Mouse (Mus musculus): ENCODE results near the gene Robo4. TPM values are rescaled to one million over a fixed set of nuclear protein-coding genes. Genes with fewer than 3 reads are reported as not detected.

Robo4 gene
- polyA plus RNA-seq, 1 experiment from 2014 or later: 17.5 TPM

- no peak for TF ChIP-seq CTCF (IDR thresholded peaks at IDR 0.05; ENCODE audit: low read depth)
Observed at GRCm38 (mm10) chr9:37461571-37461970, 59.9 kb downstream of the Robo4 start.

GRCm38 (mm10) chr9:37462764-37463163, 61.1 kb downstream of the Robo4 start:
- H3K9ac ChIP-seq (ENCODE audit: low read depth, low read length): no peak overlapping the region
- peaks cover 41% of the 10 kb centered on the region for H3K27me3 ChIP-seq (ENCODE audit: insufficient read depth, low read length)
- 13% methylated on average over 7 of the region's 7 CpGs for WGBS
- no peaks in the 10 kb centered on the region for H3K9me3 ChIP-seq (replicated peaks; ENCODE audit: low read length)
- H3K4me3 ChIP-seq (replicated peaks; ENCODE audit: low read depth, low read length): no peak overlapping the region
- peak; percentile 88 for DNase-seq (ENCODE audit: low spot score)
- no peak for ATAC-seq (replicated peaks; ENCODE audit: low FRiP score, low read depth)
- no peaks in the 10 kb centered on the region for H3K36me3 ChIP-seq (ENCODE audit: insufficient read depth, low read length)
- no peak overlapping the region for H3K27ac ChIP-seq
- H3K4me1 ChIP-seq (replicated peaks; ENCODE audit: insufficient read depth, low read length): no peaks in the 10 kb centered on the region; the same call in 1 of the 2 replicates
- TF ChIP-seq CTCF (IDR thresholded peaks at IDR 0.05; ENCODE audit: low read depth): peak; percentile 70
- no peak overlapping the region for H3K4me2 ChIP-seq (ENCODE audit: low read length)

More at GRCm38 (mm10) chr9:37461571-37461970, 59.9 kb downstream of the Robo4 start:
- Histone ChIP-seq H3K4me2 (ENCODE audit: low read length) (no peak overlapping the region), H3K9me3 (replicated peaks; ENCODE audit: low read length) (no peaks in the 10 kb centered on the region), H3K9ac (ENCODE audit: low read depth, low read length) (no peak overlapping the region), H3K4me3 (replicated peaks; ENCODE audit: low read depth, low read length) (no peak overlapping the region), H3K4me1 (replicated peaks; ENCODE audit: insufficient read depth, low read length) (no peaks in the 10 kb centered on the region; the same call in none of the 2 replicates), H3K27me3 (ENCODE audit: insufficient read depth, low read length) (peaks cover 53% of the 10 kb centered on the region), H3K36me3 (ENCODE audit: insufficient read depth, low read length) (no peaks in the 10 kb centered on the region), H3K27ac (no peak overlapping the region)
- 4% methylated on average over 3 of the region's 3 CpGs for WGBS
- DNase-seq (ENCODE audit: low spot score) (no peak), ATAC-seq (replicated peaks; ENCODE audit: low FRiP score, low read depth) (no peak)

Other genes with a start within 250 kb of the Robo4 start
- 15.5 and 15.7 TPM in 2 replicates for gene Tmem218, start 193.7 kb upstream of the Robo4 start, polyA plus RNA-seq (2015; fragmentation: Nextera tagmentation; extraction: Ambion mirVana)
- 1.3 and 1.5 TPM in 2 replicates for gene Slc37a2, start 146.2 kb upstream of the Robo4 start, polyA plus RNA-seq (2015; fragmentation: Nextera tagmentation; extraction: Ambion mirVana)
- 4.8 TPM in 2 replicates for gene Ccdc15, start 53.5 kb upstream of the Robo4 start, polyA plus RNA-seq (2015; fragmentation: Nextera tagmentation; extraction: Ambion mirVana)
- gene Hepacam, start 34.5 kb upstream of the Robo4 start, polyA plus RNA-seq (2015; fragmentation: Nextera tagmentation; extraction: Ambion mirVana): 0.09 and 0.16 TPM in 2 replicates
- gene Robo3, start 31.3 kb downstream of the Robo4 start, polyA plus RNA-seq (2015; fragmentation: Nextera tagmentation; extraction: Ambion mirVana): 0.25 and 0.51 TPM in 2 replicates
- gene Msantd2, start 87.4 kb downstream of the Robo4 start, polyA plus RNA-seq (2015; fragmentation: Nextera tagmentation; extraction: Ambion mirVana): 15.1 and 16.9 TPM in 2 replicates
- gene Esam, start 126.2 kb downstream of the Robo4 start, polyA plus RNA-seq (2015; fragmentation: Nextera tagmentation; extraction: Ambion mirVana): 68.5 and 70.7 TPM in 2 replicates
- gene Vsig2, start 137.4 kb downstream of the Robo4 start, polyA plus RNA-seq (2015; fragmentation: Nextera tagmentation; extraction: Ambion mirVana): 4.2 and 5.5 TPM in 2 replicates
- 3.3 and 3.6 TPM in 2 replicates for gene Nrgn, start 151.0 kb downstream of the Robo4 start, polyA plus RNA-seq (2015; fragmentation: Nextera tagmentation; extraction: Ambion mirVana)
- 10.2 and 10.6 TPM in 2 replicates for gene Siae, start 153.8 kb downstream of the Robo4 start, polyA plus RNA-seq (2015; fragmentation: Nextera tagmentation; extraction: Ambion mirVana)
- gene Spa17, start 211.8 kb downstream of the Robo4 start, polyA plus RNA-seq (2015; fragmentation: Nextera tagmentation; extraction: Ambion mirVana): 10.7 and 12.3 TPM in 2 replicates